ENCODE assay signal across 12 mouse cellular contexts in genomic region chr4:43527880-43528279, GRCm38 (mm10). TPM values are rescaled to one million over a fixed set of nuclear protein-coding genes. Genes with fewer than 3 reads are reported as not detected.
DNase-seq lines count a peak whose midpoint lies in the region; TF ChIP-seq lines count a peak whose summit lies in the region.
"Had no signal": no experiment of that assay in that cellular context is flagged by ENCODE, and none has a peak within 500 bp of the region (broad histone marks: within the 10 kb centered on the region; RNA-seq: fewer than 3 reads in every experiment).

No protein-coding gene starts in this region.

- H3K36me3 ChIP-seq in E14TG2a.4 (ENCODE audit: insufficient read depth, low read length): peaks cover 22% of the 10 kb centered on the region

- H3K27me3 ChIP-seq in E14TG2a.4 (ENCODE audit: insufficient read depth, low read length): peaks cover 30% of the 10 kb centered on the region

- no peak overlapping the region for H3K4me3 ChIP-seq in layer of hippocampus, adult 2 months
- no peak overlapping the region for H3K4me3 ChIP-seq in E14TG2a.4 (replicated peaks; ENCODE audit: low read length)
- H3K4me3 ChIP-seq: myocyte had no signal

- H3K27ac ChIP-seq in layer of hippocampus, adult 2 months: no peak overlapping the region

- peak; percentile 59 for TF ChIP-seq CTCF in layer of hippocampus, adult 2 months (conservative IDR thresholded peaks at IDR 0.05)
- TF ChIP-seq CTCF in E14TG2a.4 (conservative IDR thresholded peaks at IDR 0.05; ENCODE audit: low read length): peak; percentile 85

- DNase-seq in layer of hippocampus, adult 2 months (ENCODE audit: low spot score in 2 of 2): no peak
- no peak for DNase-seq in layer of hippocampus, postnatal 10 days (ENCODE audit: low spot score in 2 of 2)
- peak; percentile 59 for DNase-seq in A20 (ENCODE audit: low read depth, low spot score)
- peak; percentile 72 for DNase-seq in induced T-regulatory cell, adult 2 months (ENCODE audit: low read depth)
- no peak for DNase-seq in frontal cortex, postnatal 10 days (ENCODE audit: low spot score in 2 of 2)
- no peak for DNase-seq in left cerebral cortex, postnatal 36 days (ENCODE audit: low spot score in 2 of 2)
- no peak for DNase-seq in kidney, adult 9 months
- DNase-seq: layer of hippocampus, adult 9-11 months; lung, adult 2 months; right cerebral cortex, postnatal 25 days had no signal

- intact Hi-C loops in left cerebral cortex, postnatal 36 days (cut with DNase I): no loop called here

- H3K9me3 ChIP-seq in E14TG2a.4 (ENCODE audit: low read length): no peaks in the 10 kb centered on the region

- peaks cover 17% of the 10 kb centered on the region for H3K4me1 ChIP-seq in E14TG2a.4 (replicated peaks; ENCODE audit: low read depth, low read length)

RNA-seq across cellular contexts. Expression of gene Tpm2, which starts 4.3 kb away (rescaled TPM):
- total RNA-seq in layer of hippocampus, adult 2 months (2021): 1 to 10 TPM; 5.4 to 6.1 TPM
- total RNA-seq in layer of hippocampus, postnatal 10 days (2021): 1 to 10 TPM; 5.0 to 7.4 TPM
- total RNA-seq in left cerebral cortex, postnatal 36 days (2021): 10 to 100 TPM in 1 of 2 experiments, 1 to 10 TPM in 1; 8.7 to 10.0 TPM

RNA-seq across cellular contexts. Expression of gene Car9, which starts 21.1 kb away (rescaled TPM):
- not detected for total RNA-seq in layer of hippocampus, adult 2 months (2021)
- 1 to 10 TPM in 1 of 2 experiments, under 1 TPM in 1; 0.54 to 1.7 TPM for total RNA-seq in layer of hippocampus, postnatal 10 days (2021)
- total RNA-seq in left cerebral cortex, postnatal 36 days (2021): 1 to 10 TPM in 1 of 2 experiments, under 1 TPM in 1; 0.54 to 1.1 TPM

RNA-seq across cellular contexts. Expression of gene Arhgef39, which starts 28.4 kb away (rescaled TPM):
- total RNA-seq in layer of hippocampus, adult 2 months (2021): 1 to 10 TPM in 1 of 2 experiments, under 1 TPM in 1; 0.64 to 1.0 TPM
- total RNA-seq in layer of hippocampus, postnatal 10 days (2021): 1 to 10 TPM; 1.2 to 1.8 TPM
- under 1 TPM; 0.70 to 0.79 TPM for total RNA-seq in left cerebral cortex, postnatal 36 days (2021)

RNA-seq across cellular contexts. Expression of gene Creb3, which starts 34.3 kb away (rescaled TPM):
- total RNA-seq in layer of hippocampus, adult 2 months (2021): 10 to 100 TPM; 70.3 to 75.1 TPM
- total RNA-seq in layer of hippocampus, postnatal 10 days (2021): 10 to 100 TPM; 65.9 to 75.4 TPM
- 10 to 100 TPM; 74.4 to 84.8 TPM for total RNA-seq in left cerebral cortex, postnatal 36 days (2021)

RNA-seq across cellular contexts. Expression of gene Tln1, which starts 34.6 kb away (rescaled TPM):
- total RNA-seq in layer of hippocampus, adult 2 months (2021): 10 to 100 TPM; 36.4 to 42.9 TPM
- 10 to 100 TPM; 54.4 to 69.7 TPM for total RNA-seq in layer of hippocampus, postnatal 10 days (2021)
- total RNA-seq in left cerebral cortex, postnatal 36 days (2021): 10 to 100 TPM; 43.0 to 45.4 TPM

Comparison
In these comparisons a context has a peak if more than half of its experiments do, and no peak if none do; other contexts are left out.
1. DNase-seq: peak in A20 (single experiment) and induced T-regulatory cell, adult 2 months (single experiment); none in layer of hippocampus, adult 2 months (0 of 2), layer of hippocampus, postnatal 10 days (0 of 2), frontal cortex, postnatal 10 days (0 of 2), left cerebral cortex, postnatal 36 days (0 of 2) and kidney, adult 9 months (single experiment).